Mouse (Mus musculus) cortical plate, adult 2 months (tissue): ENCODE results near the gene Cacna2d1. TPM values are rescaled to one million over a fixed set of nuclear protein-coding genes. Genes with fewer than 3 reads are reported as not detected.

Experiments
- H3K27ac ChIP-seq: fragments of 200-500 bp; 2 replicates; pipeline ENCODE4 v1.5.1; 2012; ENCODE audit warnings: low read length, control low read depth, inconsistent platforms; ENCODE audit not compliant: insufficient read depth
- H3K4me1 ChIP-seq: fragments of 200-500 bp; 2 replicates; pipeline ENCODE4 v1.6.1; 2011; ENCODE audit warnings: low read length; ENCODE audit not compliant: control insufficient read depth, insufficient read depth
- H3K4me3 ChIP-seq: fragments of 200-500 bp; 2 replicates; pipeline ENCODE4 v1.5.1; 2011; ENCODE audit warnings: mild to moderate bottlenecking, low read length, control low read depth; ENCODE audit not compliant: insufficient read depth
- CTCF ChIP-seq: fragments of 200-500 bp; IDR thresholded peaks from 2 replicates; pipeline ENCODE4 v1.5.1; 2011; ENCODE audit warnings: mild to moderate bottlenecking, control low read depth, low read length; ENCODE audit not compliant: insufficient read depth; ENCODE audit errors: extremely low read depth
- POLR2A ChIP-seq: fragments of 200-500 bp; IDR thresholded peaks from 2 replicates; pipeline ENCODE4 v1.6.1; 2011; ENCODE audit warnings: mild to moderate bottlenecking, low read length, control low read depth; ENCODE audit not compliant: insufficient read depth; ENCODE audit errors: extremely low read depth
- polyA plus RNA-seq: library from polyadenylated mRNA; depleted of rRNA; stranded (reverse); fragments of >200 nt; gene quantifications from 2 replicates; pipeline ENCODE4 v1.2.3, GENCODE M21; 2012

Cacna2d1 gene
- polyA plus RNA-seq, 1 experiment = 77.3 TPM

GRCm38 (mm10) chr5:16035259-16035658 lies 100.8 kb downstream of the Cacna2d1 start:
- TF ChIP-seq CTCF (no peak), POLR2A (no peak)
- H3K27ac ChIP-seq = no peak overlapping the region
- no peaks in the 10 kb centered on the region; the same call in 1 of the 2 replicates for H3K4me1 ChIP-seq
- no peak overlapping the region for H3K4me3 ChIP-seq

- H3K4me3 ChIP-seq = no peak overlapping the region
- TF ChIP-seq POLR2A (no peak), CTCF (no peak)
- no peak overlapping the region for H3K27ac ChIP-seq
- H3K4me1 ChIP-seq = peaks cover 2% of the 10 kb centered on the region; the same call in 1 of the 2 replicates
Measured at GRCm38 (mm10) chr5:16045147-16045878, 110.8 kb downstream of the Cacna2d1 start.

GRCm38 (mm10) chr5:16047452-16048191 lies 113.1 kb downstream of the Cacna2d1 start:
- H3K27ac ChIP-seq = no peak overlapping the region
- H3K4me3 ChIP-seq = no peak overlapping the region
- peaks cover 2% of the 10 kb centered on the region; the same call in 1 of the 2 replicates for H3K4me1 ChIP-seq
- TF ChIP-seq POLR2A (no peak), CTCF (no peak)

GRCm38 (mm10) chr5:16056795-16057194 lies 122.3 kb downstream of the Cacna2d1 start:
- no peak overlapping the region for H3K27ac ChIP-seq
- H3K4me1 ChIP-seq = no peaks in the 10 kb centered on the region; the same call in 1 of the 2 replicates
- no peak for TF ChIP-seq CTCF
- no peak for TF ChIP-seq POLR2A
- no peak overlapping the region for H3K4me3 ChIP-seq

- no peak for TF ChIP-seq CTCF
- no peak for TF ChIP-seq POLR2A
- H3K27ac ChIP-seq = no peak overlapping the region
- no peaks in the 10 kb centered on the region for H3K4me1 ChIP-seq
- no peak overlapping the region for H3K4me3 ChIP-seq
Measured at GRCm38 (mm10) chr5:16062773-16063172, 128.3 kb downstream of the Cacna2d1 start.

GRCm38 (mm10) chr5:16063273-16063672 lies 128.8 kb downstream of the Cacna2d1 start:
- no peak overlapping the region for H3K27ac ChIP-seq
- H3K4me3 ChIP-seq = no peak overlapping the region
- TF ChIP-seq POLR2A (no peak), CTCF (no peak)
- H3K4me1 ChIP-seq = no peaks in the 10 kb centered on the region

GRCm38 (mm10) chr5:16063949-16064348 lies 129.5 kb downstream of the Cacna2d1 start:
- Histone ChIP-seq H3K4me3 (no peak overlapping the region), H3K27ac (no peak overlapping the region), H3K4me1 (no peaks in the 10 kb centered on the region)
- no peak for TF ChIP-seq POLR2A
- TF ChIP-seq CTCF = no peak

GRCm38 (mm10) chr5:16065816-16066215 lies 131.3 kb downstream of the Cacna2d1 start:
- TF ChIP-seq CTCF = no peak
- no peak for TF ChIP-seq POLR2A
- H3K4me3 ChIP-seq = no peak overlapping the region
- no peak overlapping the region for H3K27ac ChIP-seq
- H3K4me1 ChIP-seq = no peaks in the 10 kb centered on the region

- no peak overlapping the region for H3K27ac ChIP-seq
- no peaks in the 10 kb centered on the region for H3K4me1 ChIP-seq
- no peak for TF ChIP-seq POLR2A
- TF ChIP-seq CTCF = no peak
- H3K4me3 ChIP-seq = no peak overlapping the region
Measured at GRCm38 (mm10) chr5:16082253-16082652, 147.8 kb downstream of the Cacna2d1 start.
